Mouse (Mus musculus): ENCODE measurements around the gene Sgtb.

Gene Sgtb

DNA sequence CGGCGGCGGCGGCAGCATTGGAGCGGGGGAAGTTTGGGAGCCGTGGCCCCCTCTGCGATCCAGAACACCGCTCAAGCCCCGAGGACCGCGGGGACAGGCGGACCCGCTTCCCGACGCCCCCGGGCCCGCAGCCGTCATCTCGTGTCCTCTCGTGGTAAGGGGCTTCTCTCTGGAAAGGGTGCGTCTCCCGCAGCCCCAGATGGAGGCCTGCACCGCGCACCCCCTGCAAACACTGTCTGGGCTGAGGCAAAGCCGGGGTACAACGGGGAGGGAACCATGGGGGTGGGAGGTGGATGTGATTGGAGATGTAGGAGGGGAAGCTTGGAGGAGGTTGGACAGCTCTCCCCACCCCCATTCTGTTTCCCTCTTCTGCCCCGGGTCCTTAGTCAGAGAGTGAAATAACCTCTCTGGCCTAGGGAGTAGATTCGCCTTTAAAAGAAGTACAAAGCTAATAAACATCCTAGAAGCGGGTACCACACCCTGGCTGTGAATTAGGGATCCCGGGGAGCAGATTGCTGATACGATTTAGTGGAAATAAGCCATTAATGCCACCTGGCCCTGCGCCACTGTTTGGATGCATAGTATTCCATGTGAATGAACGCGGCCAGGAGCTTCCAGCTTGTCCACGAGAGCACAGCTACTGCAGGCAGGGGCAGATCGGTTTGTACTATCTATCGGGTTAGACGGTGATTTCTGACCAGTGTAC lies 428 bp downstream of the Sgtb start:
- in situ Hi-C loops (cut with MseI, MboI): no loop called here

DNA sequence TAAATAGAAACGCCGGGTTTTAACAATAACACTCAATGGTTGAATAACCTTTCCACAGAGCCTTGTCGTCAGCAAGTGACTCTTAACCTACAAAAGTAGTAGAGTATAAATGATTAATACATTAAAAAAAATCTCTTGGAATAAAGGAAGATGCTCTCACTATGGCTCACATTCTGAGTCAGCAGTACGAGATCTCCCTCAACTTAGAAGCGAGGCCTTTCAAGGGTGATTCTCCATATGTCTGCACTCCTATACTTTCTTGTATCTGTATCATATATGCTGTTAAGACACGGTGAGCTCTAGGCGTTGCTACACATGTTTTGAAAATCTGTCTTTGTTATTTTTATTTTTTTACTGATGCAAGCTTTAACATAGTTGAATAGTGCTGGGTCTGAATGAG lies 985 bp downstream of the Sgtb start:
- in situ Hi-C loops (cut with MseI, MboI): no loop called here

DNA sequence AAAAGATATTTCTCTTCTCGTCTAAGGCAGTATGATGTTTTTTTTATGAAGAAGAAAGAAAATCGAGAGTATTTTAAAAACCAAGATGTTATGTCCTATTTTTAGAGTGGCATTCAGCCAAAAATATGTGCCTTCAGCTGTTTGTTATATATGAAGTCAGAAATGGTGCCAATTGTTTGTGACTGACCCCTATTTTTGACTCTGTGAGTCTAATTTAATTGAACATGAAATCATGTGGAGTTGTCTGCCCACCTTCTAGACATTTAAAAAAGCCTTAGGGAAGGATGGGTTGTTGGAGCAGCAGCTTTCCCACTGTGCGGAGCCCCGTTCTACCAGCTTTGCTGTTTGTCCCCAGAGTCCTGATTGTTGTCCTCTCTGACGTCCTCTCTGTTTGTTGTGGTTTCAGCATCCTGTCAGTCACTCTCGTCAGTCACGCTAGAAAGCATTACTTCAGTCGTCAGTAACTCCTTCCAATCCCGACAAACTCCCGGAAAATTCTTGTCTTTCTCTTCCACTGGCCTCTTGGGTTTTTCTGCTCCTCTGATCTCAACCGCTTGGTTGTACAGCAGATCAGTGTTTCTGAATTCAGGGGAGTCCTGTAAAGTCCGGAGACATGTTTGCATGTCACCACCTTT lies 2.8 kb downstream of the Sgtb start:
- in situ Hi-C loops (cut with MseI, MboI): no loop called here

DNA sequence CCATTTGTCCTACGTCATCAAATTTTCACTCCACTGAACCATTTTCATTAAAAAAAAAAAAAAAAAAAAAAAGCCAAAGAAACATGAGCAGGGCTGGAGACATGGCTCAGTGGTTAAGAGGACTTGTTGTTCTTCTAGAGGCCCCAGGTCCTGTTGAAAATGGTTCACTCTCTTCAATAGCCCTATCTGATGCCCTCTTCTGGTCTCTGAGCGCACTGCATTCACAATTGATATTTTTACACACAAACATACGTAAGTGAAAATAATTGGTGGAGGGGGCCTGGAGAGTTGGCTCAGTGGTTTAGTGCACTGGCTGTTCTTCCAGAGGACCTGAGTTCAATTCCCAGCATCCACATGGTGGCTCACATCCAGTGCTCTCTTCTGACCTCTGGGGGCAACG lies 4.2 kb downstream of the Sgtb start:
- in situ Hi-C loops (cut with MseI, MboI): no loop called here

DNA sequence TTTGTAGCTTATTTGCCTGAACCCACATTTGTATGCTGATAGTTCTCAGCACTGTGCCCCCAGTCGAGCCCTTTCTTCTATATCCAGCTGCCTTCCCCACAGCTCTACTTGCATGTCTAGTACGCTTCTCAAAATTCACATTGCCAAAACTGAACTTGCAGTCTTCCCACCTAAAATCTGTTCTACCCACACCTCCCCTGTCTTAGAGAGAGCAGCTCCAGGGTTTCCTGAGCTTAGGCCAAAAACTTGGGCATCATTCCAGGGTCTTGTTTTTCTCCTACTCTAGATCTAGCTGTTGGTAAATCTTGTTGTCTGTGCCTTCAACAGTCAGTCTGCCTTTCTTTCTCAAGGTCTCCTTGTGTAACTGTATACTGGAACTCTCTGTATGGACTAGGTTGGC lies 5.3 kb downstream of the Sgtb start:
- in situ Hi-C loops (cut with MseI, MboI): no loop called here

DNA sequence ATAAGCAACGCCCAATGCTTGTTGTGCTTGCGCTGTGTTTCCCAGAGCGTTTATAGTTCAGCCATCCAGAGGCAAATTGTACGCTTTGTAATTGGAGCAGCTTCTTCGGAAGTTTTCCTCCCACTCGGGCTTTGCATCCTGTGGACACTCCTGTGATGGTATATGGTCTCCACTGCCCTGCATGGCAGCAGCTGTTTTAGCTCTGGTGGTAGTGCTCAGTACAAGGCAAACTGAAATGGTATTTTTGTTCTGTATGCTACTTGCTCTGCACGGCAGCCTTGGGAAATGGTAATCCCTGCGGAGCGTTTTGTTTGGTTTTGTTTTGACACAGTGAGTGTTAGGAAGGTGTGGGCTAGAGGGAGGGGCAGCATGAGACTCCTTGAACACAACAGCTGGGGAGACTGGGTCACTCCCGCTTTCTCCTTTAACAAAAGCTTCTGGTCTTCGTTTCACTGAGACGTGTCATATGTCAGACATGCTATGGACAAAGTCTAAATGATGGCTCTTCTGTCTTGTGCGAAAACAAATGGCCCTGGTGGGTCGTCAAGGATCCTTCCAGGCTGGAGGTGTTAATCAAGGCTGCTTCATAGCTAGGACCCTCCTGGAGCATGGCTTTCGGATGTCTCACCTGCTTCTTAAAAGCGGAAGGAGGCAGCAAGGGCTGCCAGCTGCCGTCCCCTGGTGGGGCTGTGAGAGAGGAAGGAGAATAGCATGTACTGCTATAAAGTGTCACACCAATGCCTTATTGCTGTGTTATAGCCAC lies 12.7 kb downstream of the Sgtb start:
- in situ Hi-C loops (cut with MseI, MboI): no loop called here

DNA sequence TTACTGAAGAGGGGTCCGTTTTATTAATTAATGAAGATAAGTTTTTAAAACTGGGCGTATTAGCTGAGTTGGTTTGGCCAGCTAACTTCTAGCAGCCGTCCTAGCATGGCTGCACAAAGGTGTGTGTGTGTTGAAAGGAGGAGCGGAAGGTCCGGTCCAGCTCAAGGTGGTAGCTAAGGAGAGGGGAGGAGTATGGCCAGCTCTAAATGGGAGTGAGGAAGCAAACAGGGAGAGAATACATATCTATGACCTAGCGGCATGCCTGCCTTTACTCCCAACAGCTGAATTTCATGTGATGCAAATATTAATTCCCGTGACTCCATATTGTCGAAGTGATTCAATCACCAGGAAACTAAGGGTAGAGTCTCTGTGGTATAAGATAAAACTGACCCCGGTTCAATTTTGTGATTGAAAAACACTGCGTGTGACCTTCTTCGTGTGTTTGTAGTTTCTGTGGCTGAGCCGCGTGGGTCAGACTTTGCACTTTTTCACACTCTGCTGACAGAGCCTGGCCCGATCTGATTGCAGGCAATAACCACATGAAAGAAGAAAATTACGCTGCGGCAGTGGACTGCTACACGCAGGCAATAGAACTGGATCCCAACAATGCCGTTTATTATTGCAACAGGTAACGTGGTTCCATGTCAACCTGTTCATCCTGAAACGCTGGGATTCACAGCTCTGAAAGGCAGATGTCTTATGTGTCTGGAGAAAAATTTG lies 14.3 kb downstream of the Sgtb start:
- in situ Hi-C loops (cut with MseI, MboI): no loop called here

DNA sequence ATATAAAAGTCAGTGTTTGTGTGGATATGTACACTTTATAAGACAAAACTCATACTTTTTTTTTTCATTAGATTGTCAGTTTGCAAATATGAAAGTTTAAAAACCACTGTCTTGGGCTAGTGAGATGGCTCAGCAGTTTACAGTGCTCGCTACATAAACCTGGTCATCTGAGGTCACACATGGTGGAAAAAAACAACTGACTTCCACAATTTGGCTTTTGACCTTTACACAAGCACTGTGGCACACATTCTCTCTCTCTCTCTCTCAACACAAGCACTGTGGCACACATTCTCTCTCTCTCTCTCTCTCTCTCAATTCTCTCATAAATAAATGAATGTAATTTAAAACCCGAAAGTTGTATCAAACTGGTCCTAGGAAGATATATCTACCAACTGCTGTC lies 23.0 kb downstream of the Sgtb start:
- in situ Hi-C loops (cut with MseI, MboI): no loop called here

DNA sequence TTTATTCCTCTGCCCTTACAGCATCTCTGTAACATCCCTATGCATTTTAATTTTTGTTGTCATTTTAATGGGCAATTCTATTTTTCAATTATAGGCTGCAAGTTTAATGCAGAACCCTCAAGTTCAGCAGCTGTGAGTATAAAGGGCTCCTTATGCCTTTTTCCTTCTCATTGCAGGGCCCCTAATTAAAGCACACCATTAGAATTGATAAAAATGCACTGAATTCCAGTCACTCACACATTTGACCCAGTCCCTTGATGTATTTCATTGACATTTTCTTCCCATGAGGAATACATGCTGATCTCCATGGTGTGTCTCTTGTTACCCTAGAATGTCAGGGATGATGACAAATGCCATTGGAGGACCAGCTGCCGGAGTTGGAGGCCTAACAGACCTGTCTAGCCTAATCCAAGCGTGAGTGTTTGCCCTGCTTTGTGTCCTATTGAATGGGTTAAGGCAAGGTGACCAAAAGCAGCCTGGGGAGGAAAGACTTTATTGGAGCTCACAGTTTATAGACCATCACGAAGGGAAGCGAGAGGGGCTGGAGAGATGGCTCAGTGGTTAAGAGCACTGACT lies 25.1 kb downstream of the Sgtb start:
- in situ Hi-C loops (cut with MseI, MboI): no loop called here

DNA sequence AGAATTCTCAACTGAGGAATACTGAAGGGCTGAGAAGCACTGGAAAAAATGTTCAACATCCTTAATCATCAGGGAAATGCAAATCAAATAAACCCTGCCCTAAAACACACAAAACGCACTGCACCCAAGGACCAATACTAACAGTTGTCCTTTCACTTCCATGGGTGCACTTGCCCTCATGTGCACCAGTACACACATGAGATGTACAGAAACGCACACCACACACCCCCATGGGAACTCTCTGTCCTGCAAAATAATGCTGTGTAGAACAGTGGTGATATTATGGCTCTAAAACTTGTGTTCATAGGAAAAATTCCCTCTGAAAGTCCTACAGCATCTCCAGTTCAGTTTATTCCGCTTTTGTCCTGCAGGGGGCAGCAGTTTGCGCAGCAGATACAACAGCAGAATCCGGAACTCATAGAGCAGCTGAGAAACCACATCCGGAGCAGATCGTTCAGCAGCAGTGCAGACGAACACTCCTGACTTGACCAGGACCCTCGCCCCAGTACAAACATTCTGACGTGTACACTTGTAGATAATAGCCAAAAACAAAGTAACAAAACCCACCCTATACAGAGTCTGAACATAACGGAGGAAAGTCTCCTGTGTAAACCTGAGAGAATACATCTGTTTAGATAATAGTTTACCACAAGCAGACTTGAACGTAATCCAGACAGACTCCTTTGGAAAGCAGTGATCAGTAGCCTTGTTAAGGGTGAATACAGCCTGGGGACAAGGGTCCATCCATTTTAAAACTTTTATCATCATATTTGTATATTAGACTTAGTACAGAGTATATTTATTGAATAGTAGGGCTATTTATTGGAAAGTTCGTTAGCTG lies 30.0 kb downstream of the Sgtb start:
- in situ Hi-C loops (cut with MseI, MboI): no loop called here

DNA sequence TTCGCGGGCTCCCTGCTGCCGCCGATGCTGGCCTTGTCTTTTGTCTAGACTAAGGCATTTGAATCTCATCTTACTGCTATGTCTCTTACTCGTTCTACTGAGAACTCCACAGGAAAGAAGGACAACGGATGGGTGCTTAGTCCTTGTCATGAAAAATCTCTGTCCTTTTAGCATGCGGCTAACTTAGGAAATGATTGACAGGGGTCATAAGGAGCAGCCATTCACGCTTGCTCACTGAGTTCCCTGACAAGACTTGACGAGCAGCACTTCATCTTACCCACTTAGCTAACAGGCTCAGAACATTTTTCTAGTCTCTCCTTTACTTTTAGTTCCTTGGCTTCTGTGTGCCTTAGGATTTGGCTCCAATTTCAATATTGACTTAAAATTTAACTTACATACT lies 35.3 kb downstream of the Sgtb start:
- in situ Hi-C loops (cut with MseI, MboI): no loop called here

DNA sequence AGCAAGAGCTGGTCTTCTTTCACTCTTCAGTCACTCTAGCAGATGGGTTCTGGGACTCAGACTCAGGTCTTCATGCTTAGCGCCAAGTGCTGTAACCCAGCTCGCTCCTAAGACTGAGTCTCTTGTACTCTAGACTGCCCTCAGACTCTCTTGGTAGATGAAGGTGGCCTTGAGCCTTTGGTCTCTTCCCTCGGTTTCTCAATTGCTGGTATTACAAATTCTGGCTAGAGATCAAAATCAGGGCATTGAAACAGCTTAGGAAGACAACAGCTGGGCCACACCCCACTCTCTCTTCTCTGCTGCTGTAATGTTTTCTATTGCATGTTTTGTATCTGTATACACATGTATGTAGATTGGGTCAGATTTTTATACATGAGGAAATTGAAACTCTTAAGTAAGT lies 36.1 kb downstream of the Sgtb start:
- in situ Hi-C loops (cut with MseI, MboI): no loop called here

DNA sequence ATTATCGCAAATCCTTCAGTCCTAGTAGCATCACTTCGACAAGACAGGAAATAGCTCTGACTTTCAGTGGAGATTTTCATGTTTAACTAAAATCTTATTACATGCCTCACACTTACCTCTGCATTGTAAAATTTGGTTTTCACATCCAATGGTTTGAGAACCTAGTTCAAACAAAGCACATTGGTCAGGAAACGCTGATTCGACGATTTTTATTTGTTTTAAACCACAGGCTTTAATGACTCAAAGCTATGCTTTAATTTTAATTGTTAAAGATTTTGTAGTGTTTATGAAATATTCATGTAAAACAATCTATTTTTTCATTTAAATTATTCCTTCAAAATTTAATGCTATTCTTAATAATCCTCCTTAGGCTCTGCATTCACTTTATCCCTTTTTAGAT lies 44.6 kb downstream of the Sgtb start:
- in situ Hi-C loops (cut with MseI, MboI): no loop called here

DNA sequence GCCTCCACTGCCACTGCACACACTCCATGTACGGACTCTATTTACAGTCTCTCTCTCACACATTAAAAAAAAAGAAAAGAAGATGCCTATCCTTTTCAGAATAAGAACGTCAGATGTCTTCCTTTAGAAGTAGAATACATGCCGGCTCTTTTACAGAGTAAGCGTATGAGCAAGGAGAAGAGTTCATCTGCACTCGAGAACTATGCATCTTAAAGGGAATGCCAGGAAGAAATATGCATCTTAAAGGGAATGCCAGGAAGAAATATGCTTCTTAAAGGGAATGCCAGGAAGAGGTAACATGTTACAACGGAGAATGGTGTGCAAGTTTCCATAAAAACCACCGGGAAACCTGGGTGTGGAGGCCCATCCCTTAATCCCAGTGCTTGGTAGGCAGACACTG lies 45.6 kb downstream of the Sgtb start:
- in situ Hi-C loops (cut with MseI, MboI): no loop called here

DNA sequence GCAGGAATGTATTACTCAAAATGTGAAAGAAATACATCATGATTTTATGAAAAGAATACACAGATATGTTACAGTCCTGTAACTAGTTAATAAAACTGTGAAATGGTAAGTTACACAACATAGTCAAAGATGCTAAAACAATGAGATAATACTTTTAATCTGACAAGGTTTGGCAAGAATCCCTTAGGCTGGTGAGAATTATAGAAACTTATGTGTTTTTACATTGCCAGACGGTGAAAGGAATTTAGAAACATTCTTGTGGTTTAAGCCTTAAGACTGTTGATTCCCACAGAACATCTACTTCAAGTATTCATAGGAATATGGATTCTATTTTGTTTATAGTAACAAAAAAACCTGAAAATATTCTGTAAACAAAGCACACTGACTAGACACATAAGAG lies 46.1 kb downstream of the Sgtb start:
- in situ Hi-C loops (cut with MseI, MboI): no loop called here

DNA sequence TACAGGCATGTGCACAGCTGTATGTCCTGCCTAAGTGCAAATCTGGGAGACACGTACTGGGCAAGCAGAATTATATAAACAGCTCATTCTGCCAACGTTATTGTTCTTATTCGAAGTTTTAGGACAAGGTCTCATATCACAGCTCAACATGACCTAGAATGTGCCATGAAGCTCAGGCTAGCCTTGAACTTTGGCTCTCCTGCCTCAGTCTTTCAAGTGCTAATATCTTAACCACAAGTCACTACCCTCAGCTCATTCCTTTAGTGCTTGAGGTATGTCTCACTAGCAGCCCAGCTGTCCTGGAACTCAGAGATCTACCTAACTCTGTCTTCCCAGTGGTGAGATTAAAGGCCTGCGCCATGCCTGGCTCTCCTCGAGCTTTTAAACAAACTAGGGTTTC lies 62.2 kb downstream of the Sgtb start:
- in situ Hi-C loops (cut with MseI, MboI): no loop called here

DNA sequence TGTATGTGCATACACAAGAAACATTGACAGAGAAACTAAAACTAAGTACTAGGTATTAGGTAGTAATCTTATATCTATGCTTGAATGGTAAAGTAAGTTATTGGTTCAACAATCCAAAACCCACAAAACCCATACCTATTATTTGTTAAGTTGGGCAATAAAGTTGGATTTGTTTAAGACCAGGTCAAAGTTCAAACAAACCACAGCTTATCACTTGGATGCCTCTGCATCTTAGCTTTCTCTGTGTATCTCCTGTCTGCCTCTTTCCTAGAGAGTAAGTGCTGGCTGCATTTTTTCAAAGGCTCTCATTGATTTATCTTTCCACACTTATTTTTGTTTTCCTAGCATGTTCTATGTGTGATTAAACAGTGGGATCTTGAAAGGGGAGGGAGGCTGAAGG lies 63.0 kb downstream of the Sgtb start:
- in situ Hi-C loops (cut with MseI, MboI): no loop called here

DNA sequence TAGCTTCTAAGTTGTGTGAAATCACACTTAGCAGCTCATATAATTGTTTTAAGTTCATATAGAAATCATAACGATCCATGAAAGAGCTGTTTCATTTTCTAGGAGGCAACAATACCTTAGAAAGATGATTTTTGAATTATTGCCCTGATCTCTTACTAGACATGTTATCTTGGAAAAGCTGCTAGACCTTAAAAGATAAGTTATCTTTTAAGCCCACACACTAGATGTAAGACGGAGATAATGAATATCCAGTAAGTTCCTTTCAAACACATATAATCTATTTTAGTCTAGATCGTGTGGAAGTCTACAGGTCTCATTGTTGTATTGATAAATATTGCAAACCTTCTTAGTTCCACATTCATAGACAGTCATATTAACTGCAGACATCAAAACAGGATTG lies 67.3 kb downstream of the Sgtb start:
- in situ Hi-C loops (cut with MseI, MboI): no loop called here

DNA sequence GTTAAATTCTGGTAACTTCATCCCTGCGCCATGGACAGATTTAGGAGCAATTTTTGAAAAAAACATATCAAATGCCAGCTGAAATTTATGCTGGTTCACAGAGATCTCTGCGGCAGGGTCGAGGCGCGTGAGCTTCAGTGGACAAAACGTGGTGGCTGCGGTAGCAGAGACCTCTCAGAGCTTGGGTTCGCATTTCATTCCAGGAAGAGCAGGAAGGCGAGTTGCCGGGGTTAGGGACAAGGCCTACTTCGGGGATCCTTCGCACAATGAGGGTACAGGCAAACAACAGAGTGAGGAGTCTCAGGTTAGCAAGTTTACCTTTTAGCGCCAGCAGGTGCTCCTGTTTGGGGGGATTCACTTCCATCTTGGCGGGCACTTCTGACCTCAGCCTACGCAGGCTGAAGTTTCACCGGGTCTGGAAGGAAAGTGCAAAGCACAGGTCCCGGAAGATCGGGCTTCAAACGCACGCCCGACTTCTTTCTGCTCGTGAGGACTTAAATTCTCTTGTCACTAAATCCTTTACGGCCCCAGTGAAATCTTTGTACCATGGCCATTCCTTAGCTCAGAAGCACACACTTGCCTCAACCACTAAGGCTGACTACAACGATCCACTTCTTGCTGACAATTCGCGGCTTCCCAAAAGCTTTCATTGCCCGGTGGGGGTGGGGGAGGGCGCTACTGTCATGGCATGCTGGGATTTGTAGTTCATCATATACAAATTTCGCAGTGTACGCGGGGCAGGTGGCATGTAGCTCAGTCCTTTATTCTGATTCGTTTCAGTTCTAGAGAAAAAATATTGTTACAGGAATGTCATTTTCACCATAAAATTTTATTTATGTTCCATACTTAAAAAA lies 68.5 kb downstream of the Sgtb start, which contains the start of gene Trappc13:
Trappc13 (minus strand) TSS at position 674 of the 854 bp plus-strand sequence.
- in situ Hi-C loops (cut with MseI, MboI): no loop called here

DNA sequence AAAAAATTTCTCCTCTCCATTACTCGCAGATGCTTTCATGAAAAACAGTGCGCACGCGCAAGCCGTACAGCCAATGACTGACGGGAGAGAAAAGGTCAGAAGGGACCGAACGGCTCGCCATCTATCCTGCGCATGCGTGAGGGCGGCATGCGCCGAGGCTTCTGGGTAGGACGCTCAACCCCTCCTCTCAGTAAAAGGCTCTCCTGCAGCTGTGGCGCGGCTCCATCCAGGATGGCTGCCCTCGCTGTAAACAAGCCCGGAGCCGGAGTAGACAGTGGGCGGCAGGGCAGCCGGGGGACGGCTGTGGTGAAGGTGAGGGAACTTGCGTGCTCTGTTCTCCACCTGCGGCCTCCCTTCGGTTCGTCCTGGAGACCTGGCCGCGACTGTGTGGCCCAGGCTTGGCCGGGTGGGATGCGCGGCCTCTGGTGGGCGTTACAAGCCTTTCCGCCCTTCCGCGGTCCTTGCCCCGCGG lies 69.1 kb downstream of the Sgtb start, which contains the start of gene Trim23:
Trim23 (plus strand) TSS at position 148 of the 472 bp plus-strand sequence.
- in situ Hi-C loops (cut with MseI, MboI): no loop called here

Data from mouse trophoblast stem cell (cell line).